Mouse (Mus musculus) natural killer cell, adult 2 months (primary cell): ENCODE results near the gene Agfg2.

Source experiments
- DNase-seq, 2 experiments: peaks; one replicate each; pipeline ENCODE4 v3.0.0; 2022; ENCODE audit warnings: low spot score in 2 of 2

Agfg2 gene

DNA sequence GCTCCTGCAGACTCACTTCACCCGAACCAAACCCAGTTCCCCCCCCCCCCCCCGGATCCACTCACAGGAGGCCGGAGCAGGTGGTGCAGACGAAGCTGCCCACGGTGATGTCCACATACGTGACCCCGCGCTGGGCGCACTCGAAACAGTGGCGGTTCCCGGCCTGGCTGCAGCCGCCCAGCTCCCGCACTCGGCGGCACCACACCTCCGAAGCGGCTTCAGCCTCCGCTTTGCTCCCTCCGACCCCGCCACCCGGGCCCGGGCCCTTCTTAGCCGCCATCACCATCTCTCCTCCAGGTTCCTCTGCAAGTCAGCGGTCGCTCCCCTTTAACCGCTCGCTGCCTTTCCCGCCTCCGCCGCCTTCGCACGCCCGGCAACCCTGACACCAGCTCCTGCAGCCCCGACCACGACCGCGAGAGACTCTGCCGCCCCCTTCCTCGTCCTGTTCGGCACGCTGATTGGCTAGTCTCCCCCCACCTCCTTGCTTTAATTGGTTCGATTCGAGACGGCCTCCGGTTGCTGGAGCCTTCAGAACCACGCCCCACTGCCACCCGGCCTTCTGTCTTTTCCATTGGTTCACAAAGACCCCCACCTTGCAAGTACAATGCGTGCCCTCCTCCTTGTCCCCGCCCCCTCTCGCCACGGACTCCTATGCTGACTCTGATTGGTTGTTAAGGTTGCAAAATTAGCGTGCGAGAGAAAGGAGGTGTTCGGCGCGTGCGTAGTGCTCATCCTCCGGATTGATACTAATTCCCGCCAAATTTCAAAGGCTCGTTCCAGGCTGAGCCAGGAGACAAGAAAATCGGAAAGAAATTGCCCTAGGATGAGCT is at the start of gene Agfg2:
TSS of gene Agfg2 (minus strand) at position 433 of the 830 bp plus-strand sequence.
- peak; percentile 98 to 99 for DNase-seq

GRCm38 (mm10) chr5:137733638-137734288 is 49.2 kb upstream of the Agfg2 start:
- no peak for DNase-seq

GRCm38 (mm10) chr5:137726767-137727166 is 42.2 kb upstream of the Agfg2 start:
- no peak for DNase-seq

GRCm38 (mm10) chr5:137723840-137724239 is 39.3 kb upstream of the Agfg2 start:
- DNase-seq, result no peak

GRCm38 (mm10) chr5:137720558-137721164 is 36.1 kb upstream of the Agfg2 start:
- peak in 1 of 2 experiments; percentile 26 for DNase-seq

- DNase-seq, result no peak
Measured at GRCm38 (mm10) chr5:137719088-137719487, 34.6 kb upstream of the Agfg2 start.

GRCm38 (mm10) chr5:137718020-137718790 is 33.7 kb upstream of the Agfg2 start:
- peak in 1 of 2 experiments; percentile 49 for DNase-seq

DNA sequence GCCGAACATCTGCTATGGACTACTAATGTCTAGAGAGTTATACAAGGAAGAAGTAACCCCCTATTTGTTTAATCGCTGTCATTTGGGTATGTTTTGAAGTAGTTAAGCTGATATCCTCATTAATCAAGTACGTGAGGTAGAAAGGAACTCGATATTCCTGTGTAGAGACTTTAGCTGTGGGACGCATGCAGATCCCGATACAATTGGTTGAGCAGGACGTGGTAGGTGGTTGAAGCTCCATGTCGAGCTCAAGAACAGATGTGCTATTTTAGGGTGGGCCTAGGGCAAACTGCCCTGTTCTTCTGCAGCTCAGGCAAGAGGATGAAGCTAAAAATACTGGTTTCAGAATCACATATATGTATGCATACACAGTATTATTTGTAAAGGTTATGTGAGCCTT is 31.2 kb upstream of the Agfg2 start:
- DNase-seq, result no peak

GRCm38 (mm10) chr5:137713454-137713853 is 28.9 kb upstream of the Agfg2 start:
- DNase-seq, result no peak

DNA sequence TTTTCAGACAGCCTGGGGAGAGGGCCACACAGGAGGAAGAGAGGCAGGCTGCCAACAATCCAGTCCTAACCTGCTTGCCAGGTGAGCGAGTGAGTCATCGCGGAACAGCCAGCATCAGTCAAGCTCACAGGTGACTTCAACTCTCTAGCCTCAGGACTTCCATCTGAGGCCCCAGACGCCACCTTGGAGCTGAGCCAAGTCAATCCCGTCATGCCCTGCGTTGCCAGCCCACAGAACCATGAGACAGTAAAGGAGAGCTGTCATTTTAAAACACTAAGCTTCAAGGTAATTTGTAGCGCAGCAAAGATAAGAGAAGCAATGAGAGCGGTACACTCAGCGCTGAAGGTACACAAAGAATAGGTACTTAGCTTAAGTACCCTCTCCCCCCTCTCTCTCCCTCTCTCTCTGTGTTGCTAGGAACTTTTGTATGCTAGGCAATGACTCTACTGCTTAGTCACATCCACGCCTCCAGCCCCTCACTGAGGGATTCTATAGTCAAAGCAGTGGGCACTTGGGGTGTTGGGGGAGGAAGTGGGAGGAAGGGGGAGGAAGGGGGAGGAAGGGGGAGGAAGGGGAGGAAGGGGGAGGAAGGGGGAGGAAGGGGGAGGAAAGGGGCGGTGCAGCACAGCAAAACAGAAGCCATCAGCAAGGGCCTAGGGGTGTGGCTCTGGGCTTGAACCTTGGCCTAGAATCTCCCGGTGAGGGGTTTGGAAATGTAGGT is 22.5 kb upstream of the Agfg2 start:
- DNase-seq, result peak; percentile 73 to 83

GRCm38 (mm10) chr5:137705242-137705641 is 20.7 kb upstream of the Agfg2 start:
- peak; percentile 22 to 45 for DNase-seq

- no peak for DNase-seq
Measured at GRCm38 (mm10) chr5:137699850-137700249, 15.3 kb upstream of the Agfg2 start.

DNA sequence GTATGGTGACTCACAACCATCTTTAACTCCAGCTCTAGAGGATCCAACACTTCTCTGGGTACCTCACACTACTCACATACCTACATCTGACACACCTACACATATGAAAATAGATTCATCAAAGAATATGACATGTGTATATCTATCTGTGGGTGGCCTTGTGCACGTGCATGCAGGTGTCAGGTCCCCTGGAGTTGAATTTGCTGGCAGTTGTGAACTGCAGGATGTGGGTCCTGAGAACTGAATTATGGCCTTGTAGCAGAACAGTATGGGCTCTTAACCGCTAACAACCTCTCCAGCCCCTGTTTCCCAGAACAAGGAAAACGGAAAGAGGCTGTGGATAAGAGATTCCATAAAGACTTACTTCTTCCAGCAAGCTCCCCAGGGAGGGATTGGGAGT is 14.6 kb upstream of the Agfg2 start:
- no peak for DNase-seq

GRCm38 (mm10) chr5:137695930-137696329 is 11.4 kb upstream of the Agfg2 start:
- DNase-seq, result no peak

GRCm38 (mm10) chr5:137694796-137695195 is 10.3 kb upstream of the Agfg2 start:
- DNase-seq, result no peak

DNA sequence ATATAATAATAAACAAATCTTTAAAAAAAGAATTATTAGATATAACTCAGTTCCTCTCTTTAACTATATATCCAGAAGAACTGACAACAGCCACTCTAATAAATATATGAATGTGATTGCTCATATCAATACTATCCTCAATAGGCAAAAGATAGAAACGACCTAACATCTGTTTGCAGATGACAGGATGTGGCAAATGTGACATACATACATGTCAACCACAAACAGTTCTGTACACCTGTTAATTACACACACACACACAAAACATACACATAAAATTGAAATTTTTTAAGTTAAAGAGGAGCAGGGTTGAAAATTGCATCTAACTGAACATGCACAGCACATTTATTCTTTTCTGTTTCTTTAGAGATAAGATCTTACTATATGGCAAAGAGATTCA is 7.4 kb upstream of the Agfg2 start:
- no peak for DNase-seq

DNA sequence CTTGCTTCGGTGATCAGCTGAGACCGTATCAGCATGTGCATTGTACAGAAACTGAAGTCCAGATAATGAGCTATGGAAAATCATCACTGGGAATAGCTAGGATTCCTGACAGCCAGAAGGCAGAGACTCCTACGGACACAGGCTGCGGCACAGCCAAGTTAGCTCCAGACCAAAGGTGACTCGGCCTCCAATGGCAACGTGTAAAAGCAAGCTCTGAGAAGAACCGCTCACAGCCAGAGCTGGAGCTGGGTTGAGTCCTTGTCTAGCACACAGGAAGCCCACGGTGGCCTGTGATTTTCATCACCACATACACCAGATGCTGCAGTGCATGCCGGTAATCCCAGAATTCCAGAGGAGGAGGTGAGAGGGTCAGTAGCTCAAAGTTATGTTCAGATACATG is 6.0 kb upstream of the Agfg2 start:
- DNase-seq, result no peak

- DNase-seq, result no peak
Measured at GRCm38 (mm10) chr5:137689974-137690373, 5.4 kb upstream of the Agfg2 start.

DNA sequence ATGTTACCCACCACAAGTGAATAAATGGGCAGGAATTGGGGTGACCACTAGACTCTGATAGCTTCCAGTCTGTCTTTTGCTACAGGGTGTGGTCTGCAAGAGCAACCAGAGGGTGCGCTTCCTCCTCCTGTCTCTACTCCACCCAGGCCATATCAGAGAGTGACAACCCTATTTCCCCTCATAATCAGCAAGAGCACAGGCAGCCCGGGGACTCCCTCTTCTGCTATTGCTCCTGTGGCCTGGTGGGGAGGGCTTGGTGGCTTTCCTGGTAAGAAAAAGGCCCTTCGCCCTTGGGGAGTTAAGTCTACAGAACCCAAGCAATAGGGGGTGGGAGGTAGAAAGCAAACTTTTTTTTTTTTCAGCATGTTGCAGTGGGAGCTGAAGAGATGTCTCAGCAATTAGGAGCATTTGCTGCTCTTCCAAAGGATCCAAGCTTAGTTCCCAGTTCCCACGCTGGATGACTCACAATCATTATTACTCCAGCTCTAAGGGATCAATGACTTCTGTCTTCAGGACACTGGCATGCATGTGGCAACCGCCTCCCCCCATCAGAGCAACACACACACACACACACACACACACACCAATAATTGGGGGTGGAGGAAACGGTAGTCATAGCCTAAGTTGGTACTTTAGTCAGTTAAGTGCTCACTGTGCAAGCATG is 1.7 kb upstream of the Agfg2 start:
- peak; percentile 18 to 32 for DNase-seq

DNA sequence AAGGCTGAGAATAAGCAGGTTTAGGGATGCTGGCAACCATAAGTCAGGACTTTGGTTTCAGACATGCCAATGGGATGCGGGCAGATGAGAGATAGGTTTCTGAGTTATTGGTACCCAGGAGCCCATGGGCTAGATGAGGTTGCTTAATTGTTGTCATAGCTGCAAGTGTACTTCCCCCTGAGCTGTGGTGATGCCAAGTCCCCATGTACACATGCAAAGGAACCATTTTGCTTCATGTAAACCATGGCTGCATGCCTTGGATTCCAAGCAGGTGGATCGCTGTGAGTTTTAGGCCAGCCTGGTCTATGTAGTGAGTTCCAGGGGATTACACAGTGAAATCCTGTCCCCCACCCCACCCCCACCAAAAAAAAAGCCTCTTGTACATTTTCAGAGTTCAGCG is 1.1 kb upstream of the Agfg2 start:
- DNase-seq, result no peak
